Mouse (Mus musculus): ENCODE measurements around the gene Emsy.

DNA sequence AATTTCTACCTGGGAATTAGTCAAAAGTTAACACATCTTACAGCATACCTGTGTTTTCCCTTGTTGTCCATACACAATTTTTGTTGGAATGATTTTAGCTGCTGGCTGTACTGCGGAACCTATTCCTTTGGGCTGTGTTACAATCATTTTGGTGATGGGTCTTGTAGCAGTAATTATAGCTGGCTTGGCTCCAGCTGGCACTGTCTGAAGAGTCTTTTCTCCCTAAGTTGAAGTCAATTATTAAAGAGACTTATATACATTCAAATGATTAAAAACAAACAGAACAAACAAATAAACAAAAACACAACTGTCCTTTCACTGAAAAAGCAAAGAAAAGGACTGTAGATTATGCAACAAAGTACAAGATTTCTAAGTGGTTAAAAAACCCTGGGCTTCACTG lies 43.6 kb downstream of the Emsy start:
- TF ChIP-seq CTCF (IDR thresholded peaks at IDR 0.05; ENCODE audit: low read depth) (no peak), EP300 (optimal IDR thresholded peaks at IDR 0.05) (no peak)

Measured in stomach, postnatal 0 days (tissue).